Mouse (Mus musculus) G1E (cell line): ENCODE results near the gene Rps7.

Source experiments
- CTCF ChIP-seq: IDR thresholded peaks from 2 replicates; pipeline ENCODE4 v1.5.1; 2012; ENCODE audit warnings: low read depth, low read length, inconsistent platforms, mixed read lengths
- GATA1 ChIP-seq: IDR thresholded peaks from 2 replicates; pipeline ENCODE4 v1.6.1; 2012; ENCODE audit warnings: borderline replicate concordance, low read length, inconsistent platforms, mixed read lengths
- POLR2AphosphoS5 ChIP-seq: IDR thresholded peaks from 2 replicates; pipeline ENCODE4 v1.6.1; 2012; ENCODE audit warnings: low read depth, low read length, inconsistent platforms; ENCODE audit not compliant: insufficient replicate concordance

GRCm38 (mm10) chr12:28635058-28635534 lies 657 bp downstream of the Rps7 start:
- no peak for TF ChIP-seq CTCF
- TF ChIP-seq GATA1: no peak
- no peak for TF ChIP-seq POLR2AphosphoS5
